Mouse (Mus musculus): ENCODE results near the gene Gm10073. TPM values are rescaled to one million over a fixed set of nuclear protein-coding genes. Genes with fewer than 3 reads are reported as not detected.
A peak's percentile ranks its signal among the peaks of the same experiment; 100 is the strongest.

The Gm10073 gene
- polyA plus RNA-seq, 1 experiment, result 38.0 TPM

DNA sequence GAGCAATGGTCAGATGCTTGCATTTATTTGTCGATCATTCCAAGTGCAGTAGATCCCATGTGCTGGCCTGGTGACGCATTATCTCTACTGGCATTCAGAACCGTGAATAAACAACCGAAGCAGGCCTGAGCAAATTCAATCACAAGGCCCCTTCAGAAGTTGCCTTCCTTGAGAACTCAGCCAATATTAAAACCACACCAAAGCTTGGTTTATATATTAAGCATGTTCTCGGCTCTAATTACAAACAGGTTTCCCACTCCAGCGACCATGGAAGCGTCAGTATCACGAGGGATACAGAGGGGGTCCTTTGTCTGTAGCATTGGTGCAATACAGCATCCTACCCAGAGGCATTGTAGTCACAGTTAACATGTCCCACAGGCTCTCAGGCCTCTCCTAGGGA is 30.2 kb downstream of the Gm10073 start:
- 87% methylated on average over 8 of the region's 8 CpGs for WGBS
- Histone ChIP-seq H3K4me1 (ENCODE audit: control insufficient read depth, insufficient read depth, low read length) (no peaks in the 10 kb centered on the region), H3K4me3 (replicated peaks; ENCODE audit: extremely low read depth, low read depth, low read length) (no peak overlapping the region)
- DNase-seq, result no peak
- TF ChIP-seq CTCF (IDR thresholded peaks at IDR 0.05; ENCODE audit: insufficient read depth, low read length), result no peak
- TF ChIP-seq POLR2A (IDR thresholded peaks at IDR 0.05; ENCODE audit: borderline replicate concordance, extremely low read depth, low read depth, low read length), result no peak

DNA sequence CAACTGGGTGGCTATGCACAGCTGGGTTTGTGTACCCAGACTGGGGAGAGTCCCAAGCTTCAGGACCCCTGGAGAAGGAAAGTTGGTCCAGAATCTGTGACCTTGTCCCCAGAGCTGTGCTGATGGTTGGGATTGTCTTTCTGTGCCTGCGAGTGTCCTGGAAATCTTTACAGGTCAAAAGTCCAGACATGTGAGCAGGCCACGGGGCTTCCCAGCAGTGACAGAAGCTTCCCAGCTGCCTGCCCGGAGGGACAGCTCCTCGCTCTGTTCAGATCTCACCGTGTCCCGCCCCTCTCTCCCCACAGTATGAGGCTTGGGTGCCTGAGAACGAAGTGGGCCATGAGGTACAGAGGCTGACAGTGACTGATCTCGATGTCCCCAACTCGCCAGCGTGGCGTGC is 32.3 kb downstream of the Gm10073 start:
- TF ChIP-seq CTCF (IDR thresholded peaks at IDR 0.05; ENCODE audit: insufficient read depth, low read length) (no peak), POLR2A (IDR thresholded peaks at IDR 0.05; ENCODE audit: borderline replicate concordance, extremely low read depth, low read depth, low read length) (no peak)
- 81% methylated on average over 11 of the region's 11 CpGs for WGBS
- H3K4me1 ChIP-seq (ENCODE audit: control insufficient read depth, insufficient read depth, low read length), result no peaks in the 10 kb centered on the region
- no peak for DNase-seq
- no peak overlapping the region for H3K4me3 ChIP-seq (replicated peaks; ENCODE audit: extremely low read depth, low read depth, low read length)

DNA sequence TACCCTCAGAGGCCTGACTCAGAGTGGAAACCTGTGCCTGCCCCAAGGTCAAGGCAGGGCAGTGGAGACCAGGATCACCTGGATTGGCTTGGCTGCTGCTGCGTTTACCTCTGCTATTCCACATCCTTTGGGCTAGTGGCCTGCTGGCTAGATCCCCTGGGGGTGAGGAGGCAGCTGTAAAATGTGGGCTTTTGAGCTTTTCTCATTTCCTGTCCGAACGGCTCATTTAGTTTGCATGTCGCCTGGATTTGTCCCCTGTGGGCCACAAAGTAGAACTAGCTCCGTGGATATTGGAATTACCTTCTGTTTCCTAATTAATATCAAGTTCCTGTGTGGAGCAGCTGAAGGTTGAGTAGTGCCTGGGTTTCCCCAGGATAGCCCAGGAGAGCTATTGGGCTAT is 34.1 kb downstream of the Gm10073 start:
- DNase-seq, result no peak
- TF ChIP-seq POLR2A (IDR thresholded peaks at IDR 0.05; ENCODE audit: borderline replicate concordance, extremely low read depth, low read depth, low read length), result no peak
- TF ChIP-seq CTCF (IDR thresholded peaks at IDR 0.05; ENCODE audit: insufficient read depth, low read length), result no peak
- WGBS, result 65% methylated on average over 5 of the region's 5 CpGs
- Histone ChIP-seq H3K4me1 (ENCODE audit: control insufficient read depth, insufficient read depth, low read length) (no peaks in the 10 kb centered on the region), H3K4me3 (replicated peaks; ENCODE audit: extremely low read depth, low read depth, low read length) (no peak overlapping the region)

DNA sequence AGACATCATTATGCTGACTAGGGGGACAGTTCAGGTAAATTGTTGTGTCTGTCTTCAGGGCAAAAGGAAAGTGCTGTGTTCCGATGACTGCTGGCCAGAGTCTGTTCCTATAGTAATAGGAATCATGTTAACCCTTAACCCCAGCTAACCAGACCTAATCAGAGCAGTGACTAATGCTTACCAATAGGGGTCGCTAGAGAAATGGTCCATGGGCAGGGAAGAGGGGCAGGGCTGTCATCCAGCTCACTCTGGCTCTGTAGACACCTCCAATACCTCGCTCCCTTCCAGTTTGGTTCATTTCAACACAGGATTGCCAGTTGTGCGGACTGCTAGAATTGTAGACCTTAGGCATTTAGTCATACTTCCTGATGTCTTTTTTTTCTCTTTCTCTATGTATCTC is 37.8 kb downstream of the Gm10073 start:
- no peaks in the 10 kb centered on the region for H3K4me1 ChIP-seq (ENCODE audit: control insufficient read depth, insufficient read depth, low read length)
- H3K4me3 ChIP-seq (replicated peaks; ENCODE audit: extremely low read depth, low read depth, low read length), result no peak overlapping the region
- no peak for DNase-seq
- 61% methylated on average over 4 of the region's 4 CpGs for WGBS
- peak; percentile 60 for TF ChIP-seq CTCF (IDR thresholded peaks at IDR 0.05; ENCODE audit: insufficient read depth, low read length)
- TF ChIP-seq POLR2A (IDR thresholded peaks at IDR 0.05; ENCODE audit: borderline replicate concordance, extremely low read depth, low read depth, low read length), result no peak

DNA sequence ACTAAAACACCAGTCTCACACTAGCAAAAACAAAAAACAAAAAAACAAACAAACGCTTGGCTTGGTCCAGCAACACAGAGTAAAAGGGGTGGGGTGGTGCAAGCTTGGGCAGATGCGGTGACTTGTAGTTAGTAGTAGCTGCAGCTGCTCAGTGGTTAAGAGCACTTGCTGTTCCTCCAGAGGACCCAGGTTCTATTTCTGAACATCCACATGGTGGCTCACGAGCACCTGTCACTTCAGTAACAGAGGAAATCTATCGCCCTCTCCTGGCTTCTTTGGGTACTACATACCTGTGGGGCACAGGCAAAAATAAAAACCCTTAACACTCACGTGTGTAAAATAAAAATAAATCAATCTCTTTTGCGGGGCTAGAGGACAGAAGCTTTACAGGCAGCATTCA is 38.8 kb downstream of the Gm10073 start:
- Histone ChIP-seq H3K4me1 (ENCODE audit: control insufficient read depth, insufficient read depth, low read length) (no peaks in the 10 kb centered on the region), H3K4me3 (replicated peaks; ENCODE audit: extremely low read depth, low read depth, low read length) (no peak overlapping the region)
- 31% methylated on average over 6 of the region's 6 CpGs for WGBS
- peak; percentile 60 for DNase-seq
- TF ChIP-seq CTCF (IDR thresholded peaks at IDR 0.05; ENCODE audit: insufficient read depth, low read length) (peak; percentile 44), POLR2A (IDR thresholded peaks at IDR 0.05; ENCODE audit: borderline replicate concordance, extremely low read depth, low read depth, low read length) (no peak)

DNA sequence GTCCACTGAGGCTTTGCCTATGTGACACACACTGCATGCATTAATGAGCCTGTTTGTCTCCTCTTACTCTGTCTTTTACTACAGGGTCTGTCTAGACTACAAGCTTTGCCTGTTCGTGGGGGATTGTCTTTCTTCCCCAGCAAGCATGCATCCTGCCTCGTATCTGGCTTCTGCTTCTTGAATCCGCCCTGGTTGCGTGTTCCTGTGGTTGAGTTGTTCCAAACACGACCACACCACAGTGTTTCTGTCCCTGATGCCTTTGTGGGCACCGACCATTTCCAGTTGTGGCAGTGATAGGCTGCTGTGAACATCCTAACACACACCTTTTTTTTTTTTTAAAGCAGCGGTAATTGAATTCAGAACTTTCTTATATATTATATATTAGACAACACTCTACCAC is 39.6 kb downstream of the Gm10073 start:
- DNase-seq, result no peak
- Histone ChIP-seq H3K4me1 (ENCODE audit: control insufficient read depth, insufficient read depth, low read length) (no peaks in the 10 kb centered on the region), H3K4me3 (replicated peaks; ENCODE audit: extremely low read depth, low read depth, low read length) (no peak overlapping the region)
- TF ChIP-seq POLR2A (IDR thresholded peaks at IDR 0.05; ENCODE audit: borderline replicate concordance, extremely low read depth, low read depth, low read length), result no peak
- no peak for TF ChIP-seq CTCF (IDR thresholded peaks at IDR 0.05; ENCODE audit: insufficient read depth, low read length)
- WGBS, result 68% methylated on average over 7 of the region's 7 CpGs

DNA sequence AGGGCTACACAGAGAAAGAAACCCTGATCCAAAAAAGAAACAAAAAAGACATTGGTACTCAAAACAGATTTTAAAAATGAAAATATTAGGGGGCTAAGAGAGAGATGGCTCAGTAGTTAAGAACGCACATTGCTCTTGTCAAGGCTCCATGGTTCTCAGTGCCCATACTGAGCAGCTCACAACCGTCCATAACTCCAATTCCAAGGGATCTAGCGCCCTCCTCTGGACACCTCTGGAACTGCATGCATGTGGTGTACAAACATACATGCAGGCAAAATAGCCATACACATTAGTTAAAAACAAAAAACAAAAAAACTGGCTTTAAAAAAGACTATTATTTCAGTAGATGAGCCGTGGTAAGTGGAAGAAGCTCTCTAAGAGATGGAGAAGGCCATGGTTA is 42.7 kb downstream of the Gm10073 start:
- WGBS, result 81% methylated on average over 4 of the region's 4 CpGs
- TF ChIP-seq POLR2A (IDR thresholded peaks at IDR 0.05; ENCODE audit: borderline replicate concordance, extremely low read depth, low read depth, low read length), result no peak
- TF ChIP-seq CTCF (IDR thresholded peaks at IDR 0.05; ENCODE audit: insufficient read depth, low read length), result peak; percentile 40
- Histone ChIP-seq H3K4me3 (replicated peaks; ENCODE audit: extremely low read depth, low read depth, low read length) (no peak overlapping the region), H3K4me1 (ENCODE audit: control insufficient read depth, insufficient read depth, low read length) (no peaks in the 10 kb centered on the region)
- DNase-seq, result no peak

DNA sequence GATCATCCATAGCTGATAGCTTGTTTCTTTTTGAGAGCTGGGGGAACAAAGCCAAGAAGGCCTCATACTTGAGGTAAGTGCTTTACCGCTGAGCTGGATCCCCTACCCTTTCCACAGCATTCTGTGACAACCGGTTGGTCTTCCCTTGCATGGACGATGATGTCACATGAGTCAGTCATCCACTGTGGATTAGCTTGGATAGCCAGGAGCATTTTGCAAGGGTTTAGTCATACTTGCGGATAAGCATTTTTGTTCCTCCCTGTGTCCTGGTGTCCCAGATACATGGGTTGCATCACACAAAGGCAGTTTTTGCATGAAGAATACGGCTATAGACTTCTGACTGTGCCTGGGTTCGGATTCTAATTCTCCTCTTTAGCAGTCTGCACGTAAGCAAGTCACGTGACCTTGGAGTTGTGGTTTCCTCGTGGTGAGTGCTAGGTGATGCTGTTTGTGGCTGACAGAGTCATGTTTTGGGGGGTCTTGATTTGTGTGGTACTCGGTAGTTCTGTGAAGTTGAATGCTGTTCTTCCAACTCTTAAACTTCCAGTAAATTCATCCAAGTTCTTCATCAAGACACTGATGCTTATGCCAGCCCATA is 43.3 kb downstream of the Gm10073 start:
- no peaks in the 10 kb centered on the region for H3K4me1 ChIP-seq (ENCODE audit: control insufficient read depth, insufficient read depth, low read length)
- TF ChIP-seq CTCF (IDR thresholded peaks at IDR 0.05; ENCODE audit: insufficient read depth, low read length) (no peak), POLR2A (IDR thresholded peaks at IDR 0.05; ENCODE audit: borderline replicate concordance, extremely low read depth, low read depth, low read length) (no peak)
- 85% methylated on average over 10 of the region's 10 CpGs for WGBS
- H3K4me3 ChIP-seq (replicated peaks; ENCODE audit: extremely low read depth, low read depth, low read length), result no peak overlapping the region
- no peak for DNase-seq

DNA sequence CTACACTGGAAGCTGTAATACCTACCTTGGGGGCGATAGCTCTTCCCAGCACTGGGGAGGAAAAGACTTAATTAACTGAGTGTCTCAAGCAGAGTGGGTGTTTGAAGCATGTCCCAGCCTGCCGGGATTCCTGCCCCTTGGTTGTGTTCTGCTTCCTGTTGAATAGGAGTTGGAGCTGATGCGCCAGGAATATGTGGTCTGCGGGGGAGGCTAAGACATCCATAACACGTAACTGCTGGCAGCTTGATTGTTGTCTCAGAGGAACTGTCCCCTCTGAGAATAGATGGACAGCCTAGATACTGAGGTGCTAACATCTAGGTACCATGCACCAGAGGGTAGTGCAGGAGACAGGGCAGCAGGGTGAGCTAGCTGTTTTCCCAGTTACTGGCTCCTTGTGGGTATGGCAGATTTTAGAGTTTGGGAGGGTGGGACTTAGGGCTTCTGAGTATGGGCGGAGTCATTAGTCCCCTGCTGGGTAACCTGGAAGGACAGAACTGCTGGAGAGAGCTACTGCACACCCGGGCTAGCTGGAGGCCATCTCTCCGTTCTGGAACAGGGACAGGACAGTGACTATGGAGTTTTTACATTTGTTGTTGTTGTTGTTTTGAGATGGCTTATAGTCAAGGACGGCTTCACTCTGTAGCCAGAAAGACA is 44.5 kb downstream of the Gm10073 start:
- no peaks in the 10 kb centered on the region for H3K4me1 ChIP-seq (ENCODE audit: control insufficient read depth, insufficient read depth, low read length)
- WGBS, result 71% methylated on average over 9 of the region's 9 CpGs
- TF ChIP-seq POLR2A (IDR thresholded peaks at IDR 0.05; ENCODE audit: borderline replicate concordance, extremely low read depth, low read depth, low read length), result no peak
- no peak for TF ChIP-seq CTCF (IDR thresholded peaks at IDR 0.05; ENCODE audit: insufficient read depth, low read length)
- H3K4me3 ChIP-seq (replicated peaks; ENCODE audit: extremely low read depth, low read depth, low read length), result no peak overlapping the region
- no peak for DNase-seq

Data from lung, adult 2 months (tissue).